Mouse (Mus musculus) C2C12 (cell line): ENCODE measurements at regions not wholly inside any gene's neighbourhood (a gene's known extent, or its start where the extent isn't known, plus 50 kb on each side); places are given as distances from the start of the nearest gene placed in this dataset.

ENCODE experiments used
- H3K27me3 ChIP-seq: one replicate; pipeline ENCODE4 v1.6.1; 2011; ENCODE audit not compliant: control insufficient read depth, insufficient read depth, insufficient read length
- H3K36me3 ChIP-seq: one replicate; pipeline ENCODE4 v1.6.1; 2011; ENCODE audit not compliant: control insufficient read depth, insufficient read depth
- H3K4me3 ChIP-seq: one replicate; pipeline ENCODE4 v1.5.1; 2011; ENCODE audit warnings: mild to moderate bottlenecking, control low read depth; ENCODE audit not compliant: poor library complexity, insufficient read depth, severe bottlenecking
- H3K79me2 ChIP-seq: one replicate; pipeline ENCODE4 v1.6.1; 2011; ENCODE audit not compliant: control insufficient read depth, insufficient read depth
- H3K79me3 ChIP-seq: one replicate; pipeline ENCODE4 v1.6.1; 2011; ENCODE audit warnings: low read depth, control low read depth
- H3ac ChIP-seq: one replicate; pipeline ENCODE3; 2011; ENCODE audit warnings: low read depth; ENCODE audit not compliant: control insufficient read depth, insufficient read length
- CEBPB ChIP-seq: IDR thresholded peaks from one replicate; pipeline ENCODE4 v1.6.1; 2011; ENCODE audit warnings: low read depth, mild to moderate bottlenecking, control low read depth, moderate library complexity
- CTCF ChIP-seq: IDR thresholded peaks from one replicate; pipeline ENCODE4 v1.5.1; 2011; ENCODE audit not compliant: control insufficient read depth, insufficient read depth, insufficient read length
- FOSL1 ChIP-seq: IDR thresholded peaks from one replicate; pipeline ENCODE4 v1.8.0; 2011; ENCODE audit warnings: mild to moderate bottlenecking, low read length; ENCODE audit not compliant: poor library complexity, insufficient read depth, severe bottlenecking
- MAX ChIP-seq: IDR thresholded peaks from one replicate; pipeline ENCODE4 v1.6.1; 2011; ENCODE audit warnings: mild to moderate bottlenecking, control low read depth
- MYOD1 ChIP-seq: IDR thresholded peaks from one replicate; pipeline ENCODE4 v1.6.1; 2011; ENCODE audit warnings: low read depth; ENCODE audit not compliant: control insufficient read depth, insufficient read length
- MYOG ChIP-seq: IDR thresholded peaks from one replicate; pipeline ENCODE4 v1.6.1; 2011; ENCODE audit not compliant: control insufficient read depth, insufficient read length; ENCODE audit errors: extremely low read depth
- USF1 ChIP-seq: IDR thresholded peaks from one replicate; pipeline ENCODE4 v1.6.1; 2011; ENCODE audit warnings: low read depth, mild to moderate bottlenecking, control low read depth, moderate library complexity

GRCm38 (mm10) chr16:54120356-54120755 lies 1177.4 kb downstream of the Zpld1 start:
- no peaks in the 10 kb centered on the region for H3K27me3 ChIP-seq
- H3ac ChIP-seq, result no peak overlapping the region
- TF ChIP-seq CTCF (no peak), USF1 (no peak), MYOD1 (no peak), CEBPB (no peak), MAX (no peak), MYOG (no peak), FOSL1 (no peak)
- no peak overlapping the region for H3K4me3 ChIP-seq
- no peaks in the 10 kb centered on the region for H3K79me3 ChIP-seq
- no peaks in the 10 kb centered on the region for H3K36me3 ChIP-seq
- H3K79me2 ChIP-seq, result no peaks in the 10 kb centered on the region

- TF ChIP-seq CEBPB, result no peak
- TF ChIP-seq MYOG, result no peak
- TF ChIP-seq MAX, result no peak
- no peak for TF ChIP-seq FOSL1
- TF ChIP-seq CTCF, result no peak
- no peak for TF ChIP-seq MYOD1
- no peaks in the 10 kb centered on the region for H3K79me3 ChIP-seq
- H3K4me3 ChIP-seq, result no peak overlapping the region
- no peak overlapping the region for H3ac ChIP-seq
- H3K27me3 ChIP-seq, result no peaks in the 10 kb centered on the region
- no peaks in the 10 kb centered on the region for H3K36me3 ChIP-seq
- no peaks in the 10 kb centered on the region for H3K79me2 ChIP-seq
Observed at GRCm38 (mm10) chr16:54098696-54099095, 1199.1 kb downstream of the Zpld1 start.

- no peaks in the 10 kb centered on the region for H3K79me2 ChIP-seq
- no peaks in the 10 kb centered on the region for H3K36me3 ChIP-seq
- H3K79me3 ChIP-seq, result no peaks in the 10 kb centered on the region
- no peak overlapping the region for H3ac ChIP-seq
- H3K4me3 ChIP-seq, result no peak overlapping the region
- no peaks in the 10 kb centered on the region for H3K27me3 ChIP-seq
- TF ChIP-seq MYOG, result no peak
Observed at GRCm38 (mm10) chr16:54092206-54092605, 1205.6 kb downstream of the Zpld1 start.

- TF ChIP-seq MAX (no peak), FOSL1 (no peak), MYOG (no peak), USF1 (no peak), MYOD1 (no peak), CEBPB (no peak), CTCF (no peak)
- Histone ChIP-seq H3ac (no peak overlapping the region), H3K79me3 (no peaks in the 10 kb centered on the region), H3K4me3 (no peak overlapping the region), H3K36me3 (no peaks in the 10 kb centered on the region), H3K27me3 (no peaks in the 10 kb centered on the region), H3K79me2 (no peaks in the 10 kb centered on the region)
Observed at GRCm38 (mm10) chr16:54091061-54091765, 1206.6 kb downstream of the Zpld1 start.

- H3K79me2 ChIP-seq, result no peaks in the 10 kb centered on the region
- H3K4me3 ChIP-seq, result no peak overlapping the region
- H3K36me3 ChIP-seq, result no peaks in the 10 kb centered on the region
- H3K27me3 ChIP-seq, result no peaks in the 10 kb centered on the region
- H3K79me3 ChIP-seq, result no peaks in the 10 kb centered on the region
- TF ChIP-seq USF1, result no peak
- no peak for TF ChIP-seq CEBPB
- TF ChIP-seq FOSL1, result no peak
- TF ChIP-seq CTCF, result no peak
- no peak for TF ChIP-seq MYOG
- no peak for TF ChIP-seq MAX
- no peak for TF ChIP-seq MYOD1
- H3ac ChIP-seq, result no peak overlapping the region
Observed at GRCm38 (mm10) chr16:54080518-54080917, 1217.3 kb downstream of the Zpld1 start.

- H3ac ChIP-seq, result no peak overlapping the region
- no peaks in the 10 kb centered on the region for H3K36me3 ChIP-seq
- no peaks in the 10 kb centered on the region for H3K79me2 ChIP-seq
- TF ChIP-seq CTCF (no peak), MYOG (no peak), MYOD1 (no peak), USF1 (no peak), CEBPB (no peak), MAX (no peak), FOSL1 (no peak)
- no peak overlapping the region for H3K4me3 ChIP-seq
- no peaks in the 10 kb centered on the region for H3K27me3 ChIP-seq
- no peaks in the 10 kb centered on the region for H3K79me3 ChIP-seq
Observed at GRCm38 (mm10) chr16:54047836-54048235, 1250.0 kb downstream of the Zpld1 start.
